In the genomic region with DNA sequence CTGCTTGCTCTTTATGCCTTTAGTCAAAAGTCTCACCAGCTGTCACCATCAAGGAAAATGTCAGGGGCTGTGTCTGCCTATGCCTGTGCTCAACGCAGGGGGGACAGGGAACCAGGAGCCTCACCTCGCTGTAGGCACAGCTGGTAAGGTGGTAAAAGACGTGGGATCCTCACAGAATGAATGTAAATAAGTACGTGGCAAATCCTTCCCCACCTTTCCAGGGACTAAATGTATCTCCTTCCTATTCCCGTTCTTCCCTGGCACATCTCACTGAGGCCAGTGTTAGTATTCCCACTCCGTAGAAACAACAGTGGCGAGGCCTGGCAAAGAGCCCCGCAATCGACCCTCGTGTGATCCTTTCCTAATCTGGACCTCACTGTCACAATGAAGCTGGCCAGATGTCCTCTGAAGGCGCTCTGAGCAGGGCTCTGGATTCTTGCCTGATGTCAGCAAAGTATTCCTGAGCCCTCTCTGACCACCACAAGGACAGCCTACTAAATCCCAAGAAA, we compare ENCODE assay signal across 8 mouse cellular contexts.
DNase-seq lines count a peak whose midpoint lies in the region; ATAC-seq and TF ChIP-seq lines count a peak whose summit lies in the region.
"Had no signal": no experiment of that assay in that cellular context is flagged by ENCODE, and none has a peak within 500 bp of the region (broad histone marks: within the 10 kb centered on the region; RNA-seq: fewer than 3 reads in every experiment).

No protein-coding gene starts in this region.

- DNase-seq in layer of hippocampus, adult 2 months (ENCODE audit: low spot score in 2 of 2): peak; percentile 14 to 20
- DNase-seq in layer of hippocampus, adult 9-10 months (ENCODE audit: low spot score): no peak
- no peak for DNase-seq in spleen, postnatal 14 days (ENCODE audit: low spot score in 2 of 2)

- H3K4me2 ChIP-seq in heart, embryonic 11.5 days: peak overlapping the region; percentile 33
- H3K4me2 ChIP-seq in intestine, embryonic 15.5 days (replicated peaks): peak overlapping the region; percentile 24; the same call in 1 of the 2 replicates
- peak overlapping the region; percentile 13; the same call in 1 of the 2 replicates for H3K4me2 ChIP-seq in neural tube, embryonic 15.5 days
- H3K4me2 ChIP-seq: limb, embryonic 15.5 days had no signal

- H3K27me3 ChIP-seq in heart, embryonic 11.5 days (ENCODE audit: control insufficient read depth, insufficient read depth, low read length): no peaks in the 10 kb centered on the region
- H3K27me3 ChIP-seq in intestine, embryonic 15.5 days (replicated peaks): no peaks in the 10 kb centered on the region
- no peaks in the 10 kb centered on the region for H3K27me3 ChIP-seq in neural tube, embryonic 15.5 days (replicated peaks)
- H3K27me3 ChIP-seq: limb, embryonic 15.5 days had no signal

- peak overlapping the region; percentile 84 for H3K27ac ChIP-seq in layer of hippocampus, adult 2 months
- 0 out of 2 replicates have a peak overlapping the region, but pooled peaks have one; percentile 10 for H3K27ac ChIP-seq in heart, embryonic 11.5 days (ENCODE audit: low read depth, low read length)
- peak overlapping the region; percentile 42; the same call in 1 of the 2 replicates for H3K27ac ChIP-seq in intestine, embryonic 15.5 days
- H3K27ac ChIP-seq in neural tube, embryonic 15.5 days (replicated peaks): peak overlapping the region; percentile 37
- H3K27ac ChIP-seq: limb, embryonic 15.5 days had no signal

- H3K9ac ChIP-seq in heart, embryonic 11.5 days (ENCODE audit: low read depth, low read length): no peak overlapping the region
- no peak overlapping the region for H3K9ac ChIP-seq in intestine, embryonic 15.5 days
- no peak overlapping the region for H3K9ac ChIP-seq in neural tube, embryonic 15.5 days (replicated peaks)
- H3K9ac ChIP-seq: limb, embryonic 15.5 days had no signal

- ATAC-seq in heart, embryonic 11.5 days (replicated peaks; ENCODE audit: insufficient number of reproducible peaks, low FRiP score, low TSS enrichment): no peak; the same call in 1 of the 2 replicates
- ATAC-seq in intestine, embryonic 15.5 days: peak; percentile 66
- peak; percentile 47; the same call in 1 of the 2 replicates for ATAC-seq in neural tube, embryonic 15.5 days (ENCODE audit: low FRiP score)
- ATAC-seq in megakaryocyte-erythroid progenitor cell, adult 5-6 weeks (replicated peaks; ENCODE audit: low FRiP score, low TSS enrichment, poor library complexity, severe bottlenecking): no peak

- TF ChIP-seq CTCF in layer of hippocampus, adult 2 months (conservative IDR thresholded peaks at IDR 0.05): 0 out of 2 replicates have a peak, but pooled peaks have one; percentile 21

- H3K4me1 ChIP-seq in heart, embryonic 11.5 days (ENCODE audit: control insufficient read depth, insufficient read depth, low read length): peaks cover 12% of the 10 kb centered on the region
- H3K4me1 ChIP-seq in intestine, embryonic 15.5 days (replicated peaks): peaks cover 8% of the 10 kb centered on the region; the same call in 1 of the 2 replicates
- H3K4me1 ChIP-seq in neural tube, embryonic 15.5 days: peaks cover 16% of the 10 kb centered on the region
- H3K4me1 ChIP-seq: limb, embryonic 15.5 days had no signal

- H3K4me3 ChIP-seq in layer of hippocampus, adult 2 months: no peak overlapping the region; the same call in 1 of the 2 replicates
- no peak overlapping the region for H3K4me3 ChIP-seq in heart, embryonic 11.5 days (ENCODE audit: low read depth, low read length)
- H3K4me3 ChIP-seq in intestine, embryonic 15.5 days (replicated peaks): no peak overlapping the region
- no peak overlapping the region for H3K4me3 ChIP-seq in neural tube, embryonic 15.5 days (replicated peaks)
- H3K4me3 ChIP-seq: limb, embryonic 15.5 days had no signal

- no peaks in the 10 kb centered on the region for H3K9me3 ChIP-seq in heart, embryonic 11.5 days (replicated peaks; ENCODE audit: control insufficient read depth, low read length)
- no peaks in the 10 kb centered on the region for H3K9me3 ChIP-seq in intestine, embryonic 15.5 days
- H3K9me3 ChIP-seq in neural tube, embryonic 15.5 days (replicated peaks): no peaks in the 10 kb centered on the region
- H3K9me3 ChIP-seq: limb, embryonic 15.5 days had no signal

- H3K36me3 ChIP-seq in heart, embryonic 11.5 days (ENCODE audit: control insufficient read depth, insufficient read depth, low read length): no peaks in the 10 kb centered on the region
- no peaks in the 10 kb centered on the region for H3K36me3 ChIP-seq in intestine, embryonic 15.5 days
- no peaks in the 10 kb centered on the region for H3K36me3 ChIP-seq in neural tube, embryonic 15.5 days
- H3K36me3 ChIP-seq: limb, embryonic 15.5 days had no signal

- WGBS in heart, embryonic 11.5 days (ENCODE audit: insufficient replicate concordance): 11% methylated on average over 11 of the region's 11 CpGs
- WGBS in intestine, embryonic 15.5 days: 21% methylated on average over 11 of the region's 11 CpGs
- WGBS in neural tube, embryonic 15.5 days: 62% methylated on average over 11 of the region's 11 CpGs

Comparison
In these comparisons a context has a peak if more than half of its experiments do, and no peak if none do; other contexts are left out.
1. DNase-seq: peak in layer of hippocampus, adult 2 months (2 of 2); none in layer of hippocampus, adult 9-10 months (single experiment) and spleen, postnatal 14 days (0 of 2).
2. H3K27ac ChIP-seq: peak in every context shown above with its lines; median percentile 84 in layer of hippocampus, adult 2 months; 42 in intestine, embryonic 15.5 days; 37 in neural tube, embryonic 15.5 days; 10 in heart, embryonic 11.5 days.
3. ATAC-seq: peak in intestine, embryonic 15.5 days (single experiment) and neural tube, embryonic 15.5 days (single experiment); none in heart, embryonic 11.5 days (single experiment) and megakaryocyte-erythroid progenitor cell, adult 5-6 weeks (single experiment).
4. Peak in every context shown above with its lines, with median percentiles within 50 percentile points of each other: H3K4me2 ChIP-seq.